Comparison of ENCODE assay signal across 8 mouse cellular contexts in the genomic region with DNA sequence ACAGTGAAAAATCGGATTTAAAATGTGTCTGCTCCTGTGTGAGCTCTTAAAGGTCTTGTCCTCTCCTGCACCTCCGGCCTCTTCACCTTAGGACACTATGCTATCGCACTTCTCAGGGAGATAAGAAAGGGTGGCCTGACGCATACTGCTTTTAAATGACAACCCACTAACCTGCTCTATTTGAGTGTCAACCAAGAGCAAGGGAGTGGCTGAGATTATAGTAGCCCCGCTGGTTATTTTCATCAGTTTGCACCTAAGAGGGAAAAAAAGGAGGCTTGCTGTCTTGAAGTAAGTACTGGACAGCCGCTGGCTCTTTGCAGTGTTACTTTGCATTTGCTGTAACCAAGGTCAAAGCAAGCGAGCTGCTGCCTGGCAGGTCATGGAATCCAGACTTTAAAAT. TPM values are rescaled to one million over a fixed set of nuclear protein-coding genes. Genes with fewer than 3 reads are reported as not detected.
A peak's percentile ranks its signal among the peaks of the same experiment; 100 is the strongest.
DNase-seq lines count a peak whose midpoint lies in the region; ATAC-seq lines count a peak whose summit lies in the region.

No protein-coding gene starts in this region.

- no peak for ATAC-seq in embryonic facial prominence, embryonic 15.5 days (ENCODE audit: insufficient number of reproducible peaks, low FRiP score, low TSS enrichment, low read depth)
- ATAC-seq in intestine, embryonic 16.5 days = no peak
- no peak for ATAC-seq in neural tube, embryonic 13.5 days (ENCODE audit: low read depth)

- H3K4me1 ChIP-seq in embryonic facial prominence, embryonic 15.5 days = peaks cover 22% of the 10 kb centered on the region
- H3K4me1 ChIP-seq in intestine, embryonic 16.5 days (ENCODE audit: control insufficient read depth, insufficient read depth, low read length) = peaks cover 19% of the 10 kb centered on the region
- peaks cover 23% of the 10 kb centered on the region for H3K4me1 ChIP-seq in neural tube, embryonic 13.5 days (replicated peaks)

- H3K9ac ChIP-seq in embryonic facial prominence, embryonic 15.5 days = 0 out of 2 replicates have a peak overlapping the region, but pooled peaks have one; percentile 78
- H3K9ac ChIP-seq in intestine, embryonic 16.5 days (ENCODE audit: low read depth, low read length) = peak overlapping the region; percentile 94; the same call in 1 of the 2 replicates
- H3K9ac ChIP-seq in neural tube, embryonic 13.5 days = peak overlapping the region; percentile 95

- no peaks in the 10 kb centered on the region for H3K9me3 ChIP-seq in embryonic facial prominence, embryonic 15.5 days (replicated peaks)
- no peaks in the 10 kb centered on the region for H3K9me3 ChIP-seq in intestine, embryonic 16.5 days (ENCODE audit: control insufficient read depth, low read length)
- H3K9me3 ChIP-seq in neural tube, embryonic 13.5 days = no peaks in the 10 kb centered on the region

- no peaks in the 10 kb centered on the region for H3K27me3 ChIP-seq in embryonic facial prominence, embryonic 15.5 days
- H3K27me3 ChIP-seq in intestine, embryonic 16.5 days (replicated peaks; ENCODE audit: control insufficient read depth, insufficient read depth, low read length) = no peaks in the 10 kb centered on the region
- H3K27me3 ChIP-seq in neural tube, embryonic 13.5 days = no peaks in the 10 kb centered on the region

- H3K36me3 ChIP-seq in embryonic facial prominence, embryonic 15.5 days = no peaks in the 10 kb centered on the region
- no peaks in the 10 kb centered on the region for H3K36me3 ChIP-seq in intestine, embryonic 16.5 days (ENCODE audit: control insufficient read depth, insufficient read depth, low read length)
- H3K36me3 ChIP-seq in neural tube, embryonic 13.5 days = 0 out of 2 replicates have a peak, but pooled peaks cover 4% of the 10 kb centered on the region

- 86% methylated on average over 7 of the region's 7 CpGs for WGBS in embryonic facial prominence, embryonic 15.5 days
- 61% methylated on average over 7 of the region's 7 CpGs for WGBS in intestine, embryonic 16.5 days
- 88% methylated on average over 7 of the region's 7 CpGs for WGBS in neural tube, embryonic 13.5 days

- peak overlapping the region; percentile 81 for H3K4me2 ChIP-seq in embryonic facial prominence, embryonic 15.5 days (replicated peaks)
- H3K4me2 ChIP-seq in intestine, embryonic 16.5 days (ENCODE audit: low read depth, low read length) = peak overlapping the region; percentile 93
- H3K4me2 ChIP-seq in neural tube, embryonic 13.5 days = peak overlapping the region; percentile 90

- peak; percentile 29 for DNase-seq in kidney, postnatal 14 days
- no peak for DNase-seq in kidney, postnatal 10 days
- no peak for DNase-seq in c-Kit-positive CD71-positive TER-119-positive erythroid progenitor cells, embryonic 14.5 days (ENCODE audit: low spot score)
- DNase-seq in frontal cortex, postnatal 25 days (ENCODE audit: low spot score in 2 of 2) = no peak
- no peak for DNase-seq in ovary, postnatal 14 days (ENCODE audit: low spot score)

- H3K4me3 ChIP-seq in embryonic facial prominence, embryonic 15.5 days (replicated peaks) = peak overlapping the region; percentile 84
- H3K4me3 ChIP-seq in intestine, embryonic 16.5 days (ENCODE audit: low read length) = peak overlapping the region; percentile 87
- peak overlapping the region; percentile 86 for H3K4me3 ChIP-seq in neural tube, embryonic 13.5 days

- H3K27ac ChIP-seq in embryonic facial prominence, embryonic 15.5 days (replicated peaks) = no peak overlapping the region
- peak overlapping the region; percentile 96; the same call in 1 of the 2 replicates for H3K27ac ChIP-seq in intestine, embryonic 16.5 days (ENCODE audit: low read length)
- peak overlapping the region; percentile 97 for H3K27ac ChIP-seq in neural tube, embryonic 13.5 days (replicated peaks)

RNA-seq across cellular contexts. Expression of gene Sgms1, which starts 0.6 kb away (rescaled TPM):
- 38.8 and 39.4 TPM in 2 replicates for polyA plus RNA-seq in embryonic facial prominence, embryonic 15.5 days (2015; fragmentation: Nextera tagmentation; extraction: Ambion mirVana)
- polyA plus RNA-seq in intestine, embryonic 16.5 days (2015; fragmentation: Nextera tagmentation; extraction: Ambion mirVana) = 33.1 and 33.5 TPM in 2 replicates
- 18.7 TPM in 2 replicates for polyA plus RNA-seq in neural tube, embryonic 13.5 days (2015; fragmentation: Nextera tagmentation; extraction: Ambion mirVana)
